Mouse (Mus musculus) ES-E14 (cell line): ENCODE measurements around the gene Mtfr1l.

Source experiments
- CHD2 ChIP-seq: IDR thresholded peaks from 2 replicates; pipeline ENCODE4 v1.6.1; 2014; ENCODE audit warnings: mild to moderate bottlenecking, low read depth, low read length, inconsistent platforms
- HCFC1 ChIP-seq: IDR thresholded peaks from 2 replicates; pipeline ENCODE4 v1.6.1; 2012; ENCODE audit warnings: low read length, inconsistent platforms, borderline replicate concordance; ENCODE audit not compliant: insufficient read depth
- MAFK ChIP-seq: IDR thresholded peaks from 2 replicates; pipeline ENCODE4 v1.6.1; 2014; ENCODE audit warnings: mild to moderate bottlenecking, low read depth, low read length, inconsistent platforms; ENCODE audit not compliant: insufficient read depth
- ZC3H11A ChIP-seq: IDR thresholded peaks from 2 replicates; pipeline ENCODE4 v1.6.1; 2012; ENCODE audit warnings: low read depth, mild to moderate bottlenecking, inconsistent platforms, low read length, borderline replicate concordance
- ZNF384 ChIP-seq: IDR thresholded peaks from 2 replicates; pipeline ENCODE4 v1.6.1; 2012; ENCODE audit warnings: low read depth, low read length, inconsistent platforms

DNA sequence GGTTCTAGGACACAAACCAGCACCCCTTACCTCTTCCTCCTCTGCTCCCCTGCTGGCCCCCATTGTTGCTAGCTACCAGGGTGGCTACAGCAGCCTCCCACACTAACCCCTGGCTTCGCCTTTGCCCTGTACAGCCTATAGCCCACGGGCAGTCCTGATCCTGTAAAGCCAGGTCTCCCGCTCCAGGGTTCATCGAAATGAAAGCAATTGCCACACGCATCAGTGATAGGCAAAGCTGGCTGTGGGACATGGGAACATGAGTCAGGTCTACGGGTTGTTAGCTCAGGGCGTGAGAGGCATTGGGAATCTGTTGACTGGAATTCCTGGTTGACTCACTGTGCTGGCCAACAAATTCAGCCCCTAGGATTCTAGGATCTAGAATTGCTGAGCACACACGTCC lies 52.7 kb downstream of the Mtfr1l start:
- no peak for TF ChIP-seq ZNF384
- TF ChIP-seq CHD2 = no peak
- TF ChIP-seq ZC3H11A = no peak
- 0 out of 2 replicates have a peak, but pooled peaks have one; percentile 16 for TF ChIP-seq MAFK
- TF ChIP-seq HCFC1 = no peak
